Mouse (Mus musculus): ENCODE results near the gene Ppp4r3a. TPM values are rescaled to one million over a fixed set of nuclear protein-coding genes. Genes with fewer than 3 reads are reported as not detected.
"Not testable (repeated sequence)": the region's sequence is repeated elsewhere in the genome, so short reads cannot be mapped to it uniquely, and the experiment has no call there.

Gene Ppp4r3a
- total RNA-seq (2021), result 10 to 100 TPM; 38.8 to 45.4 TPM
- long read RNA-seq, full-length matches to known transcripts, result 7 of 17 reads
- long read RNA-seq, partial matches to known transcripts, result 9 of 17 reads
- long read RNA-seq, other reads (novel, unspliced or antisense), result 1 of 17 reads

DNA sequence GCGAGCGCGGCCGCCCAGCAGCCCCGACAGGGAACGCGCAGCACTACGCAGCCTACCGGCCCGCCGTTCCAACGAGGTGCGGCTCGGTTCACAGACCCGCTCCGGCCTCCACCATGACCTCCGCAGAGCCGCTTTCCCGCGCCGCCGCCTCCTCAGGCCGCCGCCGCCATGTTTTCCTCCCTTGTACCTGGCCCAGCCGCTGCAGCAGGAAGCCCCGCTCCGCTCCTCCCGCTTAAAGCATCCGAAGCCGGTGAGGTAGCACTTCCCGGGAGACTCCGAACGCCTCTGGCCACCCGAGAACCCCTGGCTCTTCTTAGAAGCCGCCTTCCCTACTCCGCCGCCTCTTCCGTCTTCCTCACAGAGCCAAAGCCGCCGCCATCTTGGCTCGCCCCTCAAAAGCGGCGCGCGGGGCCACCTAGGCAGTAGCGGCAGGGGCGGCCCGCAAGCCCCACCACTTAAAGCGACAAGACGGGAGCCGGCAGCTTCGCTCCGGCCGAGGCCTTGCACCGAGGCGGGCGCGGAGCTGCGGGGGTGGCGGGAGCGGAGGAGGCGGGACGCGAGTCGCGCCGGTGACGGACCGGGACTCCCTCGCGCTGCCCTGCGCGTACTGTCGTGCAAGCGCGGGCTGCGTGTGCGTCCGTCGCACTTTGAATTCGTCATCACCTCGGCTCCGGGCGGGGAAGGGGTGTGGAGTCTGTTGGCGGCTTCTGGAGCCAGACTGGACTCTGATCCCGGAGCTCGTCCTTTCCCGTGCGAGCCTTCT is at the start of gene Ppp4r3a:
Ppp4r3a (minus strand) TSS at position 627 of the 763 bp plus-strand sequence.
- DNase-seq (ENCODE audit: low spot score in 2 of 2), result peak; percentile 96 to 98

DNA sequence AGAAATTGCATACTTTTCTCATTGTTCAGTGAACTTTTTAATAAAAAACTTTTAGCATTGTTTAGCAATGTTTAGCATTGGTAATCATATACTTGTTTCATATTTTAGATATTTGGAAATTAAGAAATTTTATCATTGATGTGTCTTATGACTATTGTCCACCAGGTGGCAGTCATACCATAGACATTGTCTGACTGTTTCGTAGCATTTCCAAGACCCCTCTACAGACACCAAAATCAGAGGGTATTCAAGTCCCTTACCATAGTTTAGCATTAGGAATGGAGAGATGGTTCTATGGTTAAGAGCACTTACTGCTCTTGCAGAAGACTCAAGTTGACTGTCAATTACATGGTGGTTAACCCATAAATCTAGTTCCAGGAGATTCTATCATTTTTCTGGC is 39.5 kb upstream of the Ppp4r3a start:
- DNase-seq (ENCODE audit: low spot score in 2 of 2), result peak; percentile 13 to 17

DNA sequence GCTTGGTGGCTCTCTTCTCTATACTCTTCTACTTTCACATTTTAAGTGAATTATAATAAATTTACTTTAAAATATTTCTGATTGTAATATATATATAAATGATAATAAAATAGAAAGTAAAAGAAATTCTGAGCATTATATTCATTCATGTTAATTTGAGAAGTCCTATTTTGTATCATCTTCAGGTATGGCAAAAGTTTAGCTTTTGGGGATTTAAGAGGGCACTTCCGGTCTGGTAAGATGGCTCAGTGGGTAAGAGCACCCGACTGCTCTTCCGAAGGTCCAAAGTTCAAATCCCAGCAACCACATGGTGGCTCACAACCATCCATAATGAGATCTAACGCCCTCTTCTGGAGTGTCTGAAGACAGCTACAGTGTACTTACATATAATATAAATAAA is 38.6 kb upstream of the Ppp4r3a start:
- DNase-seq (ENCODE audit: low spot score in 2 of 2), result not testable (repeated sequence)

DNA sequence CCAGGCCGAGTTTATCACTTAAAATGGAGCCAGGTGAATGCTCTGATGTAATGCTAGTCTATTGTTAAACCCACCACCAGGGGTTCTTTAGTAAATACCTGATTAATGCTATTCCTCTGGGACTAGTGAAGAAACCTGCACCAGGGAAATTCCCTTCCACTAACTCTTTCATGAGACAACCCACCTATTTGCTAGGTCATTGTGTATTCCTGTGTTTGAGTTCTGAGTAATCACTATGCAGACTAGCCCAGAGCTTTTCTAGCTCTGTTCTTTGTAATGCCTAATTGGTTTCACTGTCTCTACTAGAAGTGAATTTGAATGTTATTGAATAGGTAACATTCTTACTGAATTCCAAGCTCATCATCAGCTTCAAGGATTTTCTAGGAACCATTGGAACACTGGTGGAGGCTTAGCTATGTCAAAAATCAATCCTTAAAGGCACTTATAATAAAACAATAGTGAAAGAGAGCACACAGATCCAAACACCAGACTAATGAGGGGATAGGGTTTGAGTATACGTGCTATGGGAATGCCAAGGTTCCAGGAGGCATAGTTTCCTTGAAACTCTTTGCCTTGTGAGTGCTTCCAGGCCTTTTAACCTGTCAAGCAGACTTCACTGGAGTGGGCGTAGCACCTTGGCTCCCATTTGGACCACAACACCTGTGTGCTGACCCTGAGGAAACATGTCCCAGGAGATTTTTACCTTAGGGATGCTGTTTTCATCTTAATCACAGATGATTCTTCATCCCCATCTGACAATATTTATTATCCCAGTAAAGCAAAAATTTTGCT is 26.5 kb upstream of the Ppp4r3a start:
- DNase-seq (ENCODE audit: low spot score in 2 of 2), result not testable (repeated sequence)

DNA sequence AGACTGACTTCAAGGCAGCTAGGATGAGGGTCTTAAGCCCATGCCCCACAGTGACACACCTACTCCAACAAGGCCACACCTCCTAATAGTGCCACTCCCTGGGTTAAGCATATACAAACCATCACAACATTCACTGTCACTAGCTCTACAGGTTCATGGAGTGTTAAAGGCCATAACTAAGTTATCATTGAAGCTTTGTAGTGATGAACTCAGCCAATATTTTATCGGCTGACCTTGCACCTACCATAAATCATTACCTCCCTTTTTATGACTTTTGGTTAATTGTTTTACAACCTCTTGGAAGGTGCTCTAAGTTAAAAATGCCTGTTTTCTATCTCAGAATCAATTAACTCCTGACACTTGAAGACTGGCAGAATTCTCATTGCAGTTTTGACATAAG is 24.2 kb upstream of the Ppp4r3a start:
- no peak for DNase-seq (ENCODE audit: low spot score in 2 of 2)

DNA sequence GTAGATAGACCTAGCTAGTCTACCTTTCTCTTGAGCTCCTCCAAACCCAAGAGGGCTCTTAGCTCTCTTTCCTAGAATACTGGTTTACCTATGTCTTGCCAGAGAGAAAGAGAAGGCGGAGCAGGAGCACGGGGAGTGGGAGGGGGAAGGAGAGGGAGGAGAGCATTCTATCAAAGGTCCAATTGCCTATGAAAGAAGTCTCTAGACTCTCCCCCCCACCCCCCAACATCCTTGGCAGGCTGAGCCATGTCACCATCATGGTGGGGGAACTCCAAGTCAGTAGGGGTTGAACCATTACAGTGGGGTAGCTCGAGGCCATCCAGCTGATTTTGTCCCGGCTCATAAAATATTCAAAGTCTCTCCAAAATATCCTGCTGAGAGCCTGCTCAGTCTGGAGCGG is 22.1 kb upstream of the Ppp4r3a start:
- no peak for DNase-seq (ENCODE audit: low spot score in 2 of 2)

DNA sequence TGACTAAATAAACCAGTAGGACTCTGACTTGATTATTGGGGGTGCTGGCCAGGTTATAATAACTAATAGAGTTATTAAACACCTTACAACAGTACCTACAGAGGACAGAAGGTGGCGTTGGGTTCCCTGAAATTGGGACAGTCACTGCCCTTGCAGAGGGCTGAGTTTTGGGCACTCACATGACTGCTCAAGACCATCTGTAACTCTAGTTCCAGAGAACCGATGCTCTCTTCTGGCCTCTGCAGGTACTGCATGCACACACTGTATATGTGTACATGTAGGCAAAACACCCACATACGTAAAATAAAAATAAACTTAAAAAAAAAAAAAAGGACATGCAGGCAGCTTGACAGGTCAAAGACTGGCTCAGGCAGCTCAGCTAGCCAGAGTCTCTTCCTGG is 19.1 kb upstream of the Ppp4r3a start:
- no peak for DNase-seq (ENCODE audit: low spot score in 2 of 2)

DNA sequence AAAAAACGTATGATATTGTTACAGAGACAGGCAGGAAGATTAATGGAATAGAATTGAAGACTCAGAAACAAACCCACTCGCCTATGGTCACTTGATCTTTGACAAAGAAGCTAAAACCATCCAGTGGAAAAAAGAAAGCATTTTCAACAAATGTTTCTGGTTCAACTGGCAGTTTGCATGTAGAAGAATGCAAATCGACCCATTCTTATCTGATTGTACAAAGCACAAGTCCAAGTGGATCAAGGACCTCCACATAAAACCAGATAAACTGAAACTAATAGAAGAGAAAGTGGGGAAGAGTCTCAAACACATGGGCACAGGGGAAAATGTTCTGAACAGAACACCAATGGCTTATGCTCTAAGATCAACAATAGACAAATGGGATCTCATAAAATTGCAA is 10.2 kb upstream of the Ppp4r3a start:
- DNase-seq (ENCODE audit: low spot score in 2 of 2), result not testable (repeated sequence)

DNA sequence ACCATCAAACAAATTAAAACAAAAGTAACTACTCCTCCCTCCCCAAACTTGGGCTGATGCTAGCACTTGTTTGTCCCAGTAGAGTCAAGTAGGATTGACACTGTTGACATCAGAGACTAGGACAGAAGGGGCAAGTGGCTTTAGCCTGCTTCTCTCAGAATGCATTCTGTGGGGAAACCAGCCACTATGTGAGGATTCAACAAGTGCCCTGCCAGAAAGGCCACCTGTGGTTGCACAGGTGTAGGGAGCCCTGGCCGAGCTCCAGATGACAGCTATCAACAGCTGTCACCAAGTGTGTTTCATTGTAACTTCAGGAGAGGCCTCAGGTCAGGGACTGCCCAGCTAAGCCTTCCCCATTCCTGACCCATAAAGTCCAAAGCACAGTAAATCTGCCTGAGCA is 6.5 kb upstream of the Ppp4r3a start:
- DNase-seq (ENCODE audit: low spot score in 2 of 2), result no peak

DNA sequence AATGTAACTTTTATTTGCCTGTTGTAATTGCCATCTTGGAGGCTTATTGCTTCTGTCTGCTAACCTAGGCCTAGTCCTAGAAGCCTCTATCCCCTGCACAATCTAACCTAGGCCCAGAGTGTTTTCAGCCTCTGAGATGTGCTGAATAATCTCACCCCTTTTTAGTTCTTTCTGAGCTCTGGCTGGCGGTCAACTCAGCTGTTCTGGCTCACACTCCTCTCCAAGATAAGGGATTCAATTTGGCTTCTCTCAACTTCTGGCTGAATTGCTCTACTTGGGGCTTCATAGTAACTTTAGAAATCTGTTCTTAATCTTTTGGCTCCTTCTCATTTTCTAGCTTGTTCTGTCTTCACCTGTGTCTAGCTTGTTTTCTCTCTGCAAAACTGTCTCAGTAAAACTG is 3.9 kb upstream of the Ppp4r3a start:
- DNase-seq (ENCODE audit: low spot score in 2 of 2), result no peak

DNA sequence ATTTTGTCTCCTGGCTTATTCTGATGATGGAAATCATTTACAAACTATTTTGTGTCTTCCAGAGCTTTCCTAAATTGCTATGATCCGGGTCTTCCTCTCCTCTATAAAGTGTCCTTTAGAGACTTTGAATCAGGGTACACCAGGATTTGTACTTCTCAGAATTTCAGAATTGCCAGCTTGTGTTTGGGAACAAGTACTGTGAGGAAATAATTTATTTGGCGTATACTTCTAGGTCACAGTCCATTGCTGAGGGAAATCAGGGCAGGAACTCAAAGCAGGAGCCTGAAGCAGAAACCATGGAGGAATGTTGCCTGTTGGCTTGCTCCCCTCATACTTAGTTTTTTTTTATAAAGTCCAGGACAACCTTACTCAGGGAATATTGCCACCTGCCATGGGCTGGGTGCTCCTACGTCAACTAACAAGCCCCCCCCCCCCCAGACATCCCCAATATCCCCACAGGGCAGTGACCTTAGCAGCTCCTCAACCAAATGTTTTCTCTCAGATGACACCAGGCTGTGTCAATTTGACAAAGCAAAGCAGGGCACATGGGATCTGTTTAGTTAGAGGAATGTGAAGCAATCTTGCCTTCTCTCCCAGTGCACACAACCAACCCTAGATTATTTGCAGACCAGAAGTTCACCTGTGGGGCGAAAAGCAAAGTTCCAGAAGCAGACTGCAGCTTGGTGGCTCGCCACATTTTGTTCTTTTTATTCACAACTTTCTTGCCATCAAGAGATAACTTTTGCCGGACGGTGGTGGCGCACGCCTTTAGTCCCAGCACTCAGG is 1.6 kb upstream of the Ppp4r3a start:
- DNase-seq (ENCODE audit: low spot score in 2 of 2), result no peak

DNA sequence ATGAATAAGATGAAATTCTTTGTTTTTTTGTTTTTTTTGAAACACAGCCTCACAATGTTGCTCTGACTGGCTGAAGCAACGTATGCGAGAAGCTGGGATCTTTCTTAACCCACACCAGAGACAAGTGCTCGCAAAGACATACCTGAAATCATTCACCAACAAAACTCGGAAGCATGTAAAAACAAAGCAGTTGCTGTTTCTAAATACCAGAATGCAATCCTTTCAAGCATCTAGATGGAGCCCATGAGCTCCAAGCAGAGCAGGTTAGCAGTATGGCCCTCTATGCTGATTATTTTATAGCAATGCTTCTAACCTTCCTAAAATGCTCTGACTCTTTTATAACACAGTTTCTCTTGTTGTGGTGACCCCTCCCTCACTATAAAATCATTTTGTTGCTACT is 735 bp upstream of the Ppp4r3a start:
- no peak for DNase-seq (ENCODE audit: low spot score in 2 of 2)

DNA sequence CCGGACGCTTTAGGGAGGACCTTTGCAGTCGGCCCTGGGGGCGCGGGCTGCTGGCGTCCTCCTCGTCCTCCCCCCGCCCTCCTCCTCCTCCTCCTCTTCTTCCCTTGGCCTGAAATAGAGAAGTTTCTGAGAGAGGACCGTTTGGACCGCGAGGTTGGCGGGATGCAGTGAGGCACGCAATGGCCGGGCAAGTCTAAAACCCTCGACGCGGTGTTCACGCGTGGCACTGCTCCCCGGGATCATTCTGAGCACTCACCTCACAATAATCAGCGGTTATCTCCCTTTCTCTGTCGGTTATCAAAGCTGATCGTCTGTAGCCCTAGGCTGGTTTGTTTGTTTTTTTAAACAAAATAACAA is 315 bp upstream of the Ppp4r3a start:
- no peak for DNase-seq (ENCODE audit: low spot score in 2 of 2)

DNA sequence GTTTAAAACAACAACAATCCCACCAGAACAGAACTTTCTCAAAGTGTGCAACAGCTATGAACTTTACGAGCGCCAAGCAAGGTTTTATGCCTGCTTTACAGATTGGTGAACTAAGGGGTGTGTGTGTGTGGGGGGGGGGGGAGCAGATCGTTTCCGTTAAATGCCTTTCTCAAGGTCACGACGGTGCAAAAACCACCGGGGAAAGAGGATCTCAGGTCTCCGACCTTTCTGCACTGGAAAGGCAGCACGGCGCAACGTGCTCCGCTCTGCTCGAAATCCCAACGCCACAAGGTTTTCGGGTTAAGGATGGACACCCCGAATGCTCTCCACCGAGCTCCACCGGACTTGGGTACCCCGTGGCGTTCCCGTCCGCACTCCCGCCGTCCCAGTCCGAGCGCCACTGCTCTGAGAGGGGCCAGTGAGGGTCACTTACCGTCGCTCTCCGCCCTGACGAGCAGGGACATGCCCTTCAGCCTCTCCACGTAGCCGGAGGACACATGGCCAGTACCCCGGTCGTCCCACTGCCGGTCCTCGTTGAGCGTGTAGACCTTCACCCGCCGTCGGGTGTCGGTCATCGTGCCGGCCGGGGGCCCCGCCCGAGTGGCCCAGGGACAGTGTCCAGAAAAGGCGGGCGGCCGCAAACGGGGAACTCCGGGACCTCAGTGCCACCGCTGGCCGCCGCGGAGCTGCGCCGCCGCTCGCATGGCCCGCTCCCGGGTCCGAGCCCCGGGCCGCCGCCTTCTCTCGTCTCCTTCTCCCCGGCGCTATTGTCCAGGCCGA is 1.0 kb downstream of the Ppp4r3a start:
- peak in 1 of 2 experiments; percentile 28 for DNase-seq (ENCODE audit: low spot score in 2 of 2)

DNA sequence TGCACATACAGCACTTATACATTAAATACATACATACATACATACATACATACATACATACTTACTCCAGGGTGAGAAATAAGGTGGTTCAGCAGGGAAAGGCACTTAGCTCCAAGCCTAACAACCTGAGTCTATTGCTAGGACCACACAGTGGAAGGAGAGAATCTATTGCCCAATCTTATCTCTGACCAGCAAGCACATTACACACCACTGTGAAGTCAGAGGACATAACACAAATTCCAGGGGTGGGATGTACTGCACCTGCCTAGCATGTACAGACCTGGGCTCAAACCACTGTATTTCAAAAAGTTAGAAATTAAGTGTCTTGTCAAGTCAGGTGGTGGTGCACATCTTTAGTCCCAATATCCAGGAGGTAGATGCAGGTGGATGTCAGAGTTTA is 5.5 kb downstream of the Ppp4r3a start:
- no peak for DNase-seq (ENCODE audit: low spot score in 2 of 2)

DNA sequence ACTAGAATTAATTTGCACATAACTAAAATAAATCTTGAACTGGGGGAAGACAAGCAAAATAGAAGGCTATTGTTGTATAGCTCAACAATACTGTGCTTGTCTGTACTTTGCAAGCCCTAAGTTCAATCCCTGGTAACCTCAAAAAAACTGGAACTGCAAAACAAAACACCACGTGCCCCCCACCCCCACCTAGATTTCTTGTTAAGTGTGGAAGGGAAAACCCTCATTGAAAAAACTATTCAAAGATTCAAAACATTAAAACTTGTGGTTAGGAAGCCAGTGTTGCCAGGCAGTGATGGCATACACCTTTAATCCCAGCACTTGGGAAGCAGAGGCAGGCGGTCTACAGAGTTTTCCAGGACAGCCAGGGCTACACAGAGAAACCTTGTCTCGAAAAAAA is 8.1 kb downstream of the Ppp4r3a start:
- no peak for DNase-seq (ENCODE audit: low spot score in 2 of 2)

DNA sequence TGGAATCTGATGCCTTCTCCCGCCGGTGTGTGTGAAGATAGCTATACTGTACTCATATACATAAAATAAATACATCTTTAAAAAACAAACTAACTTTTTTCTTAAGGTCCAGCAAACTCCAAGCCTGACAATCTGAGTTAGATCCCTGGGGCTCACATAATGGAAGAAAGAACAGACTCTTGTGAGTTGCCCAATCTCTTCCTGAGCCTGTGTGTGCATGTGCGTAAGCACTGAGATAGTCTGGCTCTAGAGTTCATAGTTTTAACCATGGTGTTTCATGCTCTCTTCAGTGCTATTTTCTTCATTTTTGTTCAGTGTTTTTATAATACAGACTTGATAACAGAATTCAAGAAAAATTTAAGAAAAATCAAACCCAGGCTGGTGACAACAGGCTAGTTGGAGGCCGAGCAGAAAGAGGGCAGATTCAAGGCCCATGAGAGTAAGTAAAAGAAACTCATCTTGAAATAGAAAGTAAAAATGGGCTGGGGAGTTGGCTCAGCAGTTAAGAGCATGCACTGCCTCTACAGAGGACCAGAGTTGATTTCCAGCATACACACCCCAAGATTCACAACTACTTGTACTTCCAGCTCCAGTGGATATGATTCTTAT is 8.6 kb downstream of the Ppp4r3a start:
- DNase-seq (ENCODE audit: low spot score in 2 of 2), result no peak

DNA sequence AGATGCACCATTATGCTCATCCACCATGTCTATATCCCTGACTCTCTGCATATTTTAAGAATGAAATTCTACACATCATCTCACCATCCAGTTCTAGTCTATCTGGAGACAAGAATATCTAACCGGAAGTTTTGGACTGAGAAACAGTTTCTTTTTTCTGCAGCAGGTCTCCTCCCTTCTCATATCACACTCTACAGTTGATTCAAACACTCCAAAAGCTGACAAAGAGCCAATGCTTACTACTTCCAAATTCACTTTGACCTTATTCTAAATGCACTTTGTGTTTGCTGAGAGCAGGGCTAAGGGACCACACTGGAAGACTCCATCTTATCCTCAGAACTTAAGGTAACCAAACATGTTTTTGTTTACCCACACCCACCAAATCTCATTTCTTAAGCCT is 13.7 kb downstream of the Ppp4r3a start:
- DNase-seq (ENCODE audit: low spot score in 2 of 2), result no peak

DNA sequence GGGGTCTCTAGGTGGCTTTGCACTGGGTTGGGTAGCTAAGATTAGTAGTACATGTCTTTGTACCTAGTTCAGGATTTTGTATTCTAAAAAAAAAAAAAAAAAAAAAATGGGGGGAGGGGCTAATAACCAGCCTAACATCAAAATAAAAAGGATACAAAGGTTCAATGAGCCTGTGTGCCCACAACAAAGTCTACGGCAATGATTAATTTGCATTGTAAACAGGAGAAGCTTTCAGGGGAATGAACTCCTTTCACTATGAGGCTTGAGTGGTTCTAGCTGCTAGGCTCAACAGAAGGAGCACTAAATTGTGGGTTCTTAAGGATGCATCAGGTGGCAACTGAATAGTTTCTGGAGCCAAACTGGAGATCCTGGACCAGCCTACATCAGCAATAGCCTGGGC is 17.2 kb downstream of the Ppp4r3a start:
- no peak for DNase-seq (ENCODE audit: low spot score in 2 of 2)

DNA sequence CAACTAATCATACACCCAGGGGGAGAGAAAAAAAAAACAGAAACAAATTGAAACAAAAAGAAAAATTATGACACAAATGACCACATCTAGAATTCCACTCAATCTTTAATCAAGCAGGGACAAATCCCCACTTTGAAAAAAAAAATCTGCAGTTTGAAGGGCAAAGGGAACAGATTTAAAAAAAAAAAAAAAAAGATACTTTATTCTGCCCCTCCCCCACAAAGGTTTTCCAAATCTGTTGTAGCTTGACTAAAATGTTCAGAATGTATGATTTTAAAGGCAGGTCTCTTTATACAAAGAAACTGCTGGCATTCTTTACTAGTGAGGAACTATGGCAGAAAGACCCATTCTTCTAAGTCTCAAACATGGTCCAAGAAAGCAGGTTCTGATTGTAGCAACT is 43.5 kb downstream of the Ppp4r3a start:
- no peak for DNase-seq (ENCODE audit: low spot score in 2 of 2)
